Mouse (Mus musculus): ENCODE data around the gene Slc38a4.

Gene Slc38a4

DNA sequence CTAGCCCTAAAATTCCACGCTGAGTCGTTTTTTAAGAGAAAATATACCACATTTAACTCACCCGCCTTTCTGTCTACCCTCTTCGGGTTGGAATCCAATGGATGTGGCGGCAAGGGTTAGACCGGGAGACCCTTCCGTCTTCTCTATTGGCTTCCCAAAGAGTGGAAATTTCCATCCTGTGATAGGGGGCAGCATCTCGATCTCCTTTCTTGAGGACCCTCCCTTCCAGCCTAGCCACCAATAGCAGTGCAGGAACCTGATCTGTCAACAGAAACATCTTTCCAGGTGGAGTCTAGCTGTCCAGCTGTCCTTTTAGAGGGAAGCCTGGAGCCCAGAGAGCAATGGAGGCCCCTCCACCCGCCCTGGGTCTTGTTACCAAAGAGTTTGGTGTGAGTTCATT is at the start of gene Slc38a4:
Slc38a4 (minus strand) TSS at position 163 of the 400 bp plus-strand sequence.
- no peak for DNase-seq

DNA sequence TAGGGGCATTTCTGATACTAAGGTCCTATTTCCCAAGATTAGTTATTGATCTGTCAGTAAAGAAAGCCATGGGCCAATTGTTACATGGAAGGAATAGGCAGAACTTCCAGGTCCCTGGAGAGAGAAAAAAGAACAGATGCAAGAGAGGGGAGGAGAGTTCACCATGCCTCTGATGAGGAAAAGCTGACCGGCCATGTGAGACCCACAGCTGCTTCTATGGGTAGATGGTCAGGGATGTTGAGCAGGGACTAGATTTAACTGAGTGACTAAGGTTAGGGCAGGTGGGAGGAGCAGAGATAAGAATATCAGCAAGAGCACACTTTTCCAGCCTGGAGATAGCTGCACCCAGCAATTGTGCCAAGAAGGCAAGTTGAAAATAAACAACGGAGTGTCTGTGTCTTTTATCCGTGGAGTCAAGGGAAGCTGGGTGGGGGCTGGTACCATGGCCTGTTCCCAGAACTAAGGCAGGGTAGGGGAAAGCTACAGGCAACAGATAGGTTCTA is 49.2 kb upstream of the Slc38a4 start:
- DNase-seq, result no peak

DNA sequence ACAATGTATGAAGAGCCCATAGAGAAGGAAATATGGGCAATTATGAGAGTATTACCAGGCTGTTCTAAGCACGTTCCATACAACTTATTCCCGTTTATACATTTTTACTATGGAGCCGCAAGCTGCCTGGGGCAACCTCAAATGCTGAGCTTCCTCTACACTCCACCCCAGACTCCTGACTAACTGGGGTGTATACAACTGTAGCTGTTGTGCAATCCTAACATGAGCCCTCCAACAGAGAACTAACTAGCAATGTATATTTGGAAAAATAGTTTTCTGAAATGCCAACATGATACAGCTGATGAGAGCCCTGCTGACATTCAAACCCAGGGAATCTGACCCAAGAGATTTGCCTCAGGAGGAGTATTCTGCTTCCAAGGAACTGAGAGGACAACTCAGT is 48.3 kb upstream of the Slc38a4 start:
- no peak for DNase-seq

DNA sequence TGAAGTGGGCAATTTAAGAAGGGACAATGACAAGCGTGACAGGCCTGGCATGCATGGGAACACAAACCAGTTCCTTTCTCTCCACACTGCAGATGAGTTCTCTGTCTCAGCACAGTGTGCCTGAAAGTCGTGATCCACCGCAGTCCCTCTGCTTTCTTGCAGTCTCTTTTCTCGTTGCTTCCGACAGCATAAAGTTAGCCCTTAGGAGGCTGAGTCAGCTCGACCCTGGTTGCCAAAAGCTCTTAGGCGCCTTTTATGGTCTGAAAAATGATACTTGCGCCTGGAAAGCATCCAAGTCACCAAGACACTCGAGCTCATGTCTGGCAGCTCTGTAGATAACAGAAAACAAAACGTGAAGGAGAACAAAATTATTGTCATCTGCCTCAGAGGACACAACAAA is 47.1 kb upstream of the Slc38a4 start:
- no peak for DNase-seq

DNA sequence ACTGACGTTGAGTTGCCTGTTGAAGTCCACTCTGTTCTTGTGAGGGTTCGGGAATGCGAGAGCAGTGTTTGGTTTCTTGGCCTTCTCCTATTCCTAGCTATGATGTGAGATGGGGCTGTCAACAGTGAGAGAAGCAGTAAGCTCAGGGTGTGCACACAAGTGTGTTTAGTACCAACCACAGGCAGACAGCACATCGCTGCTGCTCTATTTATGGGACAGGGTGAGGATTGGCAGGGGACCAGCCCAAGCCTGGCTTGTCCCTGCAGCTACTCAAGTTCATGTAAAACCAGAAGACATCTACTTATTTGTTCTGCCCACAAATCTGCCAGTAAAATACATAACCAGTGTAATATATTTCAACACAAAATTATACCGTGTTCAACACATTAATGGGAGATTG is 46.4 kb upstream of the Slc38a4 start:
- no peak for DNase-seq

DNA sequence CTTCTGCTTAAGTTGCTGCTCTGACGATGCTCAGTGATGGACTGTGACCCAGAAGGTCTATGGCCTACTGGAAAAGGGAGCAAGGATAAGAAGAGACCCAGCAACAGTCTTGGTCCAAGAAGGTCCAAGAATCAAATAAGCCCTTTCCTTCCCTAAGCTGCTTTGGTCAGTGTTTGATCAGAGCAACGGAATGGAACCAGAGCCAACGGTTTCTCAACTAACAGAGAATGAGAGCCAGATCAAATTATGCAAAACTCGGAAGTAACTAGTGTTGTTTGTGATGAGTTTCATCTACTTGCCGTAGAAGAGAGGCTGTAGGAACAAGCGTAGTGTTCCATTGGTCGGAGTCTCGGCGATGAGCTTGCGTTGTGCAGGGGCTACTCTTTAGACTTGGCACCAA is 43.3 kb upstream of the Slc38a4 start:
- DNase-seq, result no peak

DNA sequence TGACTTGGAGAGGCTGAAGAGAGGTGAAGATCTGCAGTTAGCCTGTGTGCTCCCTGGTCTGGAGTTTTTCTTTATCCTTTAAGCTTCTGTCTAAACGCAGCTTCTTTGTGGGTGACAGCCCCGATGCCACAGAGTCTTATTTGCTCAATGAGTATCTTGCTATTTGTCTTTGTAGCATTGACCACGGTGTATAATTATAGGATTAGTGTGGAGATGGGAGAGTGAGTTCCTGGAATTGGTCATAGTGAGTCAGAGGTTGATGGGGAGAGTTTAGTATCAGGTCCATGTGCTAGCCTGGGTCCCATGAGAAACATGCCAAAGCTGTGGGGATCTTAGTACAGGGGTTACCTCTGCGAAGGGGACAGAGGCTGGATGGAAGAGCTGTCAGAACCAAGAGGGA is 41.8 kb upstream of the Slc38a4 start:
- DNase-seq, result no peak

DNA sequence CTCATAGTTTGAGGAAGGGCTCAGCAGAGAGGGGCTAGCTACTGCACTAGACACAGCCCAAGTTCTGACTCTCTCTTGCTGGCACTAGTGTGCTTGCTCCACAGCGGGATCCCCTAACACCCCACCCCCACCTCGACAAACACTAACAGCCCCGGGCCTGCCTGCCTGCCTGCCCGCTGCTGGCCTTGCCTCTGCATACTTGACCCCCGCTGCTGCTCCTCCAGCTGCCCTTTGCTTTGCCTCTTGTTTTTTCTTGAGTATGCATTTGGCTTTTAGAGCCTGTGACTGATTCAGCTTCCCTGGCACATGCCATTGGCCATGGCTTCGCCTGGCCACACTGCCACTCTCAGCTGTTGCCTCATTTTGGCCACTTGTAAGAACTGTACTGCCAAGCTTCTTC is 33.8 kb upstream of the Slc38a4 start:
- DNase-seq, result peak; percentile 9

DNA sequence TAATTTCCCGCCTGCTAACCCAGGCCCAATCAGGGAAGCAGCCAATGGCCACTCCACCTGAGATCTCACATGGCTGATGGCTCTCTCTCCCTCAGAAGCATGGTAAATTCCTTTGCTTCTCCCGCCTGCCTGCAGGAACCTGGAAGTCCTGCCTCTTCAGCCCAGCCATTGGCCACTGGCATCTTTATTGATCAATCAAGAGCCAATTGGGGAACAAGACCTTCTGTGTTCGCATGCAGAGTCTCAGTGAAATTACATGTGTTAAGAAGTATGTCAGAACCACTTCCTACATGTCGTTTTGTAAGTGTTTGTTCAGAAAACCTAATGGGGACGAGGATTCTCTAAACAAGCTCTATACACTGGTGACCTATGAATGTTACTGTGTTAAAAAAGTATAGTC is 30.1 kb upstream of the Slc38a4 start:
- no peak for DNase-seq

DNA sequence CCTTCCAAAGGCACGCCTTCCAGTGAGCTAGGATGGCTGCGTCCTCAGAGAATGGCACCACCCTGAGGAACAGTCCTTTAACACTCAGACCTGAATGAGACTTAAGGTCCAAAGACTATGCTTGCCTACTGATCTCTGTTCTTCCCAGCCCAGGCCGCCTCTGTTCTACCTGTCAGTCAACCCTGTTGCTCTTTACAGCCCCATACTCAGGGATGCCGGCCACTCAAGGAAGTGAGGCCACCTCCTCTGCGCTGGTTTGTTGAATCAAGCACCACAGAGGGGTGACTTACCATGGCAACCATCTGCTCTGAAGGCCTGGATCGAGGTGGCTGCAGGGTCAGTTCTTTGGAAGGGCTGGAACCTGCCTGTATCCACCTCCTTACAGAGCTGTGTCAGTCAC is 21.9 kb upstream of the Slc38a4 start:
- DNase-seq, result no peak

DNA sequence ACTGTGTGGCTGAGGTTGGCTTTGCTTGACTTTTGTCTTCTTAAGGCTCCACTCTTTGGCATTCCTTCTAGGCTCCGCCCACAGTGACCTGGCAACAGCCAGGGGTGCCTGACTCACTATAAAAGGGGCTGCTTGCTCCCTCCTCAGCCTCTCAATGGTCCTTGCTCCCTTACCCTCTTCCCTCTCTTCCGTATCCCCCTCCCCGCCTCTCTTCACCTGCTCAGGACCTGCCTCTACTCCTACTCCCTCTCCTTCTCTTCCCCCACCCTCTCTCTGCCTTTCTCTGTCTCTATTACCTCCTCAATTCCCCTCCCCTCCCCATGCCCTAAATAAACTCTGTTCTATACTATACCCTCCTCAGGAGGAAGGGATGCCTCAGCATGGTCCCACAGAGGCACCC is 20.3 kb upstream of the Slc38a4 start:
- no peak for DNase-seq

DNA sequence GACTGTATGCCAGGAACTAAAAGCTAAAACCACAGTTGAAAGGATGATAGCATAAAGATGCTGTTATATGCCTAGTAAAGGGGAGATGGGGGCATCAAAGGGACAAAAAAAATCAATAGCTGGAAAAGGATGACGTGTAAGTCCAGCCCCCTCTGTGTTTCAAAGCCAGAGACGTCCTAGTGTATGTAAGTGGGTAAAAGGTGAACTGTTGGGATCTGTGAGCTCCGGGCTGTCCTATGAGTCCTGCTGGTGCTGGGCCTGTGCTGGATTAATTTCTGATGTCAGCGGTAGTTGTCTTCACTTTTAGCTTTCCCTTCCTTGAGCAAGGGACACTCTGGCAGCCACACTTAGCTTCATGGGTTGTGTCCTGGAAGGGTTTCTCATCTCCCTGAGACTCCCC is 19.5 kb upstream of the Slc38a4 start:
- DNase-seq, result no peak

DNA sequence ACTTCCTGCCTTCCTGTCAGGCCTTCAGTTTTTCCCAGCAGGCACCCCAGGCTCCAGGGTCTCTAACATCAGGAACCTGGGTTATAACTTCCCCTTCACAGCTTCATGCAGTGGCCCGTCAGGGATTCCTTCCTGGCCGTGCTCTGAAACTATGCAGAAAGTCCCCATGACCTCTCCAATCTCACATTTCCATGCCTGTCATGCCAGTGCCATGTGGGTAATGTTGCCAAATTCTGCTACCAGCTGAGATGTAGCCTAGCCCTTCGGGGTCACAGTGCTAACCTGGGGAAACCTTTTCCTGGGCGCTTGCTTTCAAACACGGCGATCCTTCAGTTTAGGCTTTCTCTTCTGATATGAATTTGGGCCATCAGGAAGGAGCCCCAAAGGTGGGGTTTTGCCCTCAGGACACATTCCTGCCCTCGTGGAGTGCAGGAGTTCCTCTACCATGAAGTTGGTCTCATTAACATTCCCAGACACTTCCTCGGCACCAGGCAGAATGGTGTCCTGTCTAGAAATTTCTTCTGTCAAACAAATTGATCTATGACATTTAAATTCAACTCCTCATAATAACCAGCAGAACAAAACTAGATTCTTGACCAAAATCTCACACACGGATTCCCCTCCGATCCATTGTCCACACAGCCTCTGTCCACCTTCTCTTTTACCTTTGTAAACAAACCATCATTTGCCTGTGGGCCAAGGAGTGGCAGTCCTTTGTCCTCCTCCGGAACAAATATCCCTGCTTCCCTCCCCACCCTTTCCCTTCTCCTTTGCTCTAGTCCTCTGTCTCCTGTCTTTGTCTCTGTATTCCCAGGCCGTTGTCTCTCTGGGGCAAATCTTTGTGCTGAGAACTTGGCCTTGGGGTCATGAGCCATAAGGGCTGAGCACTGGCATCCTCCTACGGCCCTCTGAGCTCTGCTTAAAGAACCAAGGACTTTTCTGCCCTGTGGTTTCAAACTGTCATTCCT is 17.4 kb upstream of the Slc38a4 start:
- DNase-seq, result no peak

DNA sequence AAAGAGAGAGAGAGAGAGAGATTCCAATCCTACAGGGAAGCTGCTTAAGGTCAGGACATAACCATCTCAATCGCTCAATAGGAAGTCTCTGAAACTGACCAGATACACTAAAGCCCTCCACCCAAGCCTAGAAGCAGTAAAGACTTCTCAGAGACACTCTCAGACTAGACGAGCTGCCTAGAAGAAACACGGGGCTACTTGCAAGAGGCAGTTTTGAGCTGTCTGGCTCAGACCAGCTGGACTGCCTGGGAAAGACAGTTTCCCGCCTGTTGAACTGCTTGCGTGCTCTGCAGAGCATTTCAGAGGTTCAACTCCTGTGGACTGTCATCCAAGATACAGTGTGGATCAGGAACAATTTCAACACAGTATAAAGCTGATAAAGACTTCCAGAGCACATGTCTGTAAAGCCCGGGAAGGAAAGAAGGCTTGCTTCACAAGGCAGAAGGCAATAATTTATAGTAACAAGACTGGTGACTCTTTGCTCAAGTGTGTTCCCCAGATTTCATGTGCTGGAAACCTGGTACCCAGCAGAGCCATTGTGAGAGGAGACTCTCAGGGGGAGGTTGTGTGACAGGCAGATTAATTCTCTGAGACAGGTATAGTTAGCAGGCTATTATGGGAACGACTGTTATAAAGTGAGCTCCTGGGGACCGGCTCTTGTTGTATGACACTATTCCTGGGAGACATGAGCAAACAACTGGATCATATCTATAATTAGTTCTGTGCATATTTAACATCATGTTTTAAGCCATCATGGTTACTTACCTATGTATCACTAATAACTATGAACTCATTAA is 11.8 kb upstream of the Slc38a4 start:
- DNase-seq, result no peak

DNA sequence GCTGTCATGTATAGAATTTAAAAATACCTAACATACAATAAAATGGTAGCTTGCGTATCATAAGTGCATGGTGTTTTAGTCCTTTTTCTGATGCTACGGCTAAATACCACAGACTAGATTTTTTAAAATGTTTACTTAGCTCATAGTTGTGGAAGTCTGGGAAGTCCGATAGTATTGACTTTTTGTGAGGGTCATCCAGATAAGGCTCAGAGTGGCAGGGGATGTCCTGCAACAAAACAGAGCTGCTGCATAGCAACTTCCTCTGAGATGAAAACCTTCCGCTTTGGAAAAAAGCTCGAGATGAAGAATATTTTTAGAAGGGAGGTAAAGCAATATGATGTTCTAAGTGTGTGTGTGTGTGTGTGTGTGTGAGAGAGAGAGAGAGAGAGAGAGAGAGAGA is 11.2 kb upstream of the Slc38a4 start:
- no peak for DNase-seq

DNA sequence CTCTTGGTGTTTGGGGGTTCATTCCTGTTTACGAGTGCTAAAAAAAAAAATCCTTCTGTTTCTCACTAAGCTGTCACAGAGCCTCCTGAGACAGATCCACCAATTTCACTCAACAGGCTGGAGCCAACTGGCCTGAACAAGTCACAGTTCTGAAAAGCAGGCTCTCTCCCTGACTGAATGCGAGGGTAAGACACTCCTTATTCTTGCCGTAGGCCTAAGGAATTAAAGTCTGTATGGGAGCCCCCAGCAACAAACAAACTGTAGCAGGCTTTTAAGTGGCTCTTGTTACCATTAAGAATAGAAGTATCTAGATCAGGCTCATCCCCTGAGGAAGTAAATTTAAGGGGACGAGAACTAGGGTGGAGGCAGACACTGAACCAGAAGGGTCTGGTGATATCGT is 7.5 kb upstream of the Slc38a4 start:
- DNase-seq, result no peak

DNA sequence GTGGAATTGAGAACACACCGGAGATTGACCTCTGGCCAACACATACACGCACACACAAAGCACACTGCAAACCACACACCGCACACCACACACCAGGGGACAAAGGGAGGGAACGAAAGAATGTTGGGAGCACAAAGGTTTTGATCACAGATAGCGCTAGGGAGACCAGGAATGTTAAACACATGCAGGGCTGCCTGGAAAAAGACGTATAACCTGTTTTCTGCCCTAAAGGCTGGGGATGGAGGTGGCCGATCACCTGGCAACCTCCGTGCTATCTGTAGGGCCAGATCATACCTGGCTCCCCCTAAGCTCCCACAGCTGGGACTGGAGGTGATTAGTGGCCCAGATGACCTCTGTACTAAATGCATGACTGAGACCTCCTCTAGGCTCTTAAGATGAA is 5.2 kb upstream of the Slc38a4 start:
- DNase-seq, result no peak

DNA sequence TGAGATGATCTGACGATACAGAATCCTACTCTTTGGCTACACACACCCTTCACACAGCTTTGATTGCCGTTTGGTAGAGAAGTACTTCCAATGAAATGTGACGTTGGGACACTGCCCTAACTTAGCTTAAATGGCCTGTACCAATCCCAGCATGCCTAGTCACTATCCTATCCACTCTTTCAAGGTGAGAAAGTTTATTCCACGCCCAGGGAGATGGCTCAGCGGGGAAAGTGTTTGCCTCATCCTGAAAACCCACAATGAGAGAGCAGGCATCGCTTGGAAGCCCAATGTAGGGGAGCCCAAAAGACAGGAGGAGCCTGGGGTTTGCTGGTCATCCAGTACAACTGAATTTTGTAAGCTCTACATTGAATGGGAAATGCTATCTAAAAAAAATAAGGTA is 4.8 kb upstream of the Slc38a4 start:
- DNase-seq, result no peak

DNA sequence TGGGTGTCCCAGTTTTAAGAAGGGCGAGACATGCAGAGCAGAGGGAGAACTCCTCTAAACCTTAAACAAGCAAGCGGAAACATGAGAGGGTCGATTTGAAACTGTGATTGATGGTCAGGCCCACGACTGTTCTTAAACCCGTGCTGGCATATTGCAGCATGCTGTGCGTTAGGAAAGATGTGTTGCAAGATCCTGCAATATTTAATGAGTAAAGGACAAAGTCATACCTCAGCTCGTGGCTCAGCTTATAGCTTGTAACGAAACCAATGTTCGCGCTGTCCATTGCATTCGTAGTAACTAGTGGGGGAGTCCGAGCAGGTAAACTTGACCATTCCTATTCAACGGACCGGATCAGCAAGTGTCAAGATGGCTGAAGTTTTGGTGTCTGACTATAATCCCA is 4.3 kb upstream of the Slc38a4 start:
- no peak for DNase-seq

DNA sequence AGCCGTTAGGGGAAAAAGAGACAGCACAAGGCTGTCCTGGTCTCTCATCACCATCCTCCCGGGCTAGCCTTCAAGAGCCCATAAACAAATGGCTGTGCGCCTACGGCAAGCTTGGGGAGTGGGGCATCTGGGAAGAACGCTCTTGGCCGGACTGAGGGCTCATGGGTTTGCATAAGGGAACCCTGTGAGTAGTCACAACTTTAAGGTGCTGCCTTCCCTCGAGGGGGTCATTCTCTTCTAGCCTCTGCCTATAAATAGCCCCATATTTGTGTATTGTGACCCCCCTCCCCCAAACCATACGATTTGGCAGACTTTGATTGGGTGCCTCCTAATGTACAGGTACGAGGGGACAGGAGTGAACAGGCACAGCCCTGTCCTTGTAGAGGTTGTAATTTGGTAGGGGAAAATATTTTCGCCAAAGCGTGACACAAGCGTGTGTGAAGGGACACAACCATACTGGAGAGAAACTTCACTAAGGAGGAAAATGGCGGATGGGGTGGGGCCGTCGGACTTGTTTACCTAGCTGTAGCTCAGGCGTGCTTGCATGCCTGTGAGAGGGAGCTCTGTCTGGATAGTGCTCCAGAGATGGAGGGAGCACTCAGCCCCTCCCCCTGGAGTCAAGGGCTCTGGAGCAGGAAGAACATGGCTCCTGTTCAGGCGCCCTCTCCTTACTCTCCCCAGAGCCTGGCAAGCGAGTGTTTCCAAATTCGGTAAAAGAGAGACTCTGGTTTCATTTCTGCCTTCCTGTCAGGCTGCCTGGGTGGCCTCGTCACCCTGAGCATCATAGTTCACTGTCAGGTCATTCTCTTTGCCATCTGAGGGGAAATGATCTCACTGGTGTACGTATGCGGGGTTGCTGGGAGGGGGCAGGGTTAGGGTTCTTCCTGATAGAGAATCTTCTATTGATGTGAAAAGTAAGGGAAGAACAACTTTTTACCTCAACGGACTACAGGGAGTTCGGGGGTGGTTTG is 3.6 kb upstream of the Slc38a4 start:
- DNase-seq, result no peak

DNA sequence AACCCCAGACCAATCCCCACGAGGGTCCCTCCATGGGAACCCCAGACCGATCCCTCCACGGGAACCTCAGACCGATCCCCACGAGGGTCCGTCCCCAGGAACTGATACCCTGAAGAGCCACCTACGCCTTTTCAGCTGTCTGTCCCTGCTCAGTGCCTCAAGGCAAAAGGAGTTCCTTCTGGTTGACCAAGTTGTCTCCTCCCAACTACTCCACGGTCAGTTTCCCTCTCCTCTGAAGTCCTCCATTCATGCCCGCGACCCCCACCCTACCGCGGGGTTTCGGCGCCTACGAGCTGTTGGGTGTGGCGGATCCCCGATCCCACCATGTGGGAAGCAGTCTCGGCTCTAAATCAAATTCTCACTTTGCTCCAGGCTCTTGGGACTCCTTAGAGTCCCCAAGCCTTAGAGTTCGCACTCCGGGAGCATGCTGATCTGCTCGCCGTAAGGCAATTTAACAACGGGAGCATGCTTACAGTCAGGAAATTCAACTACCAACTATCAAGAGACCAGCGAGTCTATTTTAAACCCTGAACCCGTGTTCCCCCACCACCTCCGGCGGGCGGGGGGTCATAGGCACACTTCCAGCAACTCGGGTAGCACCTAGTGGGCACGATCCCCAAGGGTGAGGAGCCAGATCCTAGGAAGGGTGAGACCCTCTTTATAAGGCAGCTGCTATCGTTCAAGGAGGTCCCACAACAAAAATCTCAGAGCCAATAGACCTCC is 828 bp downstream of the Slc38a4 start:
- no peak for DNase-seq

DNA sequence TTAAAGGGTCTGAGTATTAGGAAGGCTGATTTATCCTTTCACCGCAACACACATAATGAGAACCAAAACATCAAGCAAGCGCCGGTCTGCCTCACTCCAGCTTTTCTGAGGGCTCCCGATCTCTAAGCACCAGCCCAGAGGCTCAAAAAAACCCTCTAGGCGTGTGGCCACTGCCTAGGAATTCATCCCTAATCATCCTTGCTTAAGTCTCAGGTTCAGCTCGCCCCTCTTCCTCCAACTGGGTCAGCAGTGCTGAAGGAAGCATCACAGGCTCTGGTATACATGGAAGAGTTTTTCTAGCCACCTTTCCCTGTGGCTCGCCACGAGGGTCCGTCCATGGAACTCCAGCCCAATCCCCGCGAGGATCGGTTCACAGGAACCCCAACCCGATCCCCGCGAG is 1.6 kb downstream of the Slc38a4 start:
- no peak for DNase-seq
